Mouse (Mus musculus) kidney, embryonic 15.5 days (tissue): ENCODE measurements at regions not wholly inside any gene's neighbourhood (a gene's known extent, or its start where the extent isn't known, plus 50 kb on each side); places are given as distances from the start of the nearest gene placed in this dataset.

Experiments
- ATAC-seq: fragments of 200-750 bp; cut with Nextera tagmentation; replicated peaks from 2 replicates; pipeline ENCODE4 v1.8.0; 2017; ENCODE audit warnings: moderate TSS enrichment; ENCODE audit not compliant: low FRiP score
- H3K27ac ChIP-seq: fragments of 300-500 bp; sonication (generic); 2 replicates; pipeline ENCODE4 v1.5.1; 2015; ENCODE audit warnings: mild to moderate bottlenecking, inconsistent platforms
- H3K27me3 ChIP-seq: fragments of 300-500 bp; sonication (generic); 2 replicates; pipeline ENCODE4 v1.6.1; 2015; ENCODE audit warnings: inconsistent platforms
- H3K36me3 ChIP-seq: fragments of 300-500 bp; sonication (generic); 2 replicates; pipeline ENCODE4 v1.6.1; 2015; ENCODE audit warnings: inconsistent platforms
- H3K4me1 ChIP-seq: fragments of 300-500 bp; sonication (generic); 2 replicates; pipeline ENCODE4 v1.6.1; 2015; ENCODE audit warnings: inconsistent platforms
- H3K4me2 ChIP-seq: fragments of 300-500 bp; sonication (generic); 2 replicates; pipeline ENCODE4 v1.6.1; 2015; ENCODE audit warnings: moderate library complexity, mild to moderate bottlenecking, inconsistent platforms
- H3K4me3 ChIP-seq: fragments of 300-500 bp; sonication (generic); replicated peaks from 2 replicates; pipeline ENCODE4 v1.5.1; 2015; ENCODE audit warnings: mild to moderate bottlenecking, inconsistent platforms
- H3K9ac ChIP-seq: fragments of 300-500 bp; sonication (generic); 2 replicates; pipeline ENCODE4 v1.6.1; 2015; ENCODE audit warnings: mild to moderate bottlenecking, inconsistent platforms
- H3K9me3 ChIP-seq: fragments of 300-500 bp; sonication (generic); replicated peaks from 2 replicates; pipeline ENCODE4 v1.6.1; 2016; ENCODE audit warnings: inconsistent platforms
- WGBS: fragments of 180-500 bp; shearing (Covaris S2); methylation state at CpG from one replicate; pipeline ENCODE4 v1.1.7; 2015; ENCODE audit warnings: mixed read lengths; 5-methylcytosine and 5-hydroxymethylcytosine counted together

- Histone ChIP-seq H3K27me3 (no peaks in the 10 kb centered on the region), H3K36me3 (no peaks in the 10 kb centered on the region), H3K9me3 (no peaks in the 10 kb centered on the region), H3K4me3 (no peak overlapping the region), H3K27ac (no peak overlapping the region), H3K4me2 (no peak overlapping the region), H3K9ac (no peak overlapping the region), H3K4me1 (no peaks in the 10 kb centered on the region)
- no peak for ATAC-seq
- 94% methylated on average over 1 of the region's 1 CpGs for WGBS
These were observed 103.3 kb upstream of the Tbl1xr1 start for GRCm38 (mm10) chr3:21973153-21973552.

GRCm38 (mm10) chr3:21973681-21974080 lies 102.8 kb upstream of the Tbl1xr1 start:
- no peak overlapping the region for H3K4me3 ChIP-seq
- 87% methylated on average over 7 of the region's 7 CpGs for WGBS
- H3K36me3 ChIP-seq = no peaks in the 10 kb centered on the region
- no peaks in the 10 kb centered on the region for H3K9me3 ChIP-seq
- no peak for ATAC-seq
- H3K4me2 ChIP-seq = no peak overlapping the region
- no peak overlapping the region for H3K27ac ChIP-seq
- no peaks in the 10 kb centered on the region for H3K27me3 ChIP-seq
- H3K4me1 ChIP-seq = no peaks in the 10 kb centered on the region
- H3K9ac ChIP-seq = no peak overlapping the region

GRCm38 (mm10) chr3:21974766-21975165 lies 101.7 kb upstream of the Tbl1xr1 start:
- WGBS = 54% methylated on average over 2 of the region's 2 CpGs
- Histone ChIP-seq H3K27me3 (no peaks in the 10 kb centered on the region), H3K4me2 (no peak overlapping the region), H3K4me3 (no peak overlapping the region), H3K36me3 (no peaks in the 10 kb centered on the region), H3K9me3 (no peaks in the 10 kb centered on the region), H3K9ac (no peak overlapping the region), H3K4me1 (no peaks in the 10 kb centered on the region), H3K27ac (no peak overlapping the region)
- ATAC-seq = peak; percentile 33; the same call in 1 of the 2 replicates

GRCm38 (mm10) chr3:21977775-21978174 lies 98.7 kb upstream of the Tbl1xr1 start:
- no peak overlapping the region for H3K27ac ChIP-seq
- H3K4me3 ChIP-seq = no peak overlapping the region
- H3K9ac ChIP-seq = no peak overlapping the region
- H3K36me3 ChIP-seq = no peaks in the 10 kb centered on the region
- no peaks in the 10 kb centered on the region for H3K4me1 ChIP-seq
- no peak overlapping the region for H3K4me2 ChIP-seq
- 84% methylated on average over 1 of the region's 1 CpGs for WGBS
- no peaks in the 10 kb centered on the region for H3K9me3 ChIP-seq
- no peak for ATAC-seq
- no peaks in the 10 kb centered on the region for H3K27me3 ChIP-seq

GRCm38 (mm10) chr3:21982991-21983390 lies 93.5 kb upstream of the Tbl1xr1 start:
- ATAC-seq = no peak
- H3K9ac ChIP-seq = no peak overlapping the region
- H3K27ac ChIP-seq = no peak overlapping the region
- no peaks in the 10 kb centered on the region for H3K9me3 ChIP-seq
- no peaks in the 10 kb centered on the region for H3K36me3 ChIP-seq
- 87% methylated on average over 8 of the region's 8 CpGs for WGBS
- no peak overlapping the region for H3K4me2 ChIP-seq
- no peaks in the 10 kb centered on the region for H3K27me3 ChIP-seq
- H3K4me1 ChIP-seq = peaks cover 9% of the 10 kb centered on the region; the same call in 1 of the 2 replicates
- no peak overlapping the region for H3K4me3 ChIP-seq

- 44% methylated on average over 2 of the region's 2 CpGs for WGBS
- no peaks in the 10 kb centered on the region for H3K36me3 ChIP-seq
- no peak for ATAC-seq
These were observed 92.3 kb upstream of the Tbl1xr1 start for GRCm38 (mm10) chr3:21983993-21984725.

GRCm38 (mm10) chr3:21984807-21985206 lies 91.6 kb upstream of the Tbl1xr1 start:
- H3K9me3 ChIP-seq = no peaks in the 10 kb centered on the region
- no peak overlapping the region for H3K4me3 ChIP-seq
- ATAC-seq = no peak
- H3K4me2 ChIP-seq = no peak overlapping the region
- 0 out of 2 replicates have a peak overlapping the region, but pooled peaks have one; percentile 4 for H3K27ac ChIP-seq
- peaks cover 9% of the 10 kb centered on the region; the same call in 1 of the 2 replicates for H3K4me1 ChIP-seq
- no peaks in the 10 kb centered on the region for H3K27me3 ChIP-seq
- H3K36me3 ChIP-seq = no peaks in the 10 kb centered on the region
- 51% methylated on average over 2 of the region's 2 CpGs for WGBS
- no peak overlapping the region for H3K9ac ChIP-seq

More at GRCm38 (mm10) chr3:21983993-21984725, 92.3 kb upstream of the Tbl1xr1 start:
- Histone ChIP-seq H3K9me3 (no peaks in the 10 kb centered on the region), H3K27me3 (no peaks in the 10 kb centered on the region), H3K27ac (0 out of 2 replicates have a peak overlapping the region, but pooled peaks have one; percentile 4), H3K4me1 (peaks cover 9% of the 10 kb centered on the region; the same call in 1 of the 2 replicates), H3K4me2 (no peak overlapping the region), H3K4me3 (no peak overlapping the region), H3K9ac (no peak overlapping the region)

GRCm38 (mm10) chr3:21986164-21986892 lies 90.1 kb upstream of the Tbl1xr1 start:
- Histone ChIP-seq H3K9me3 (no peaks in the 10 kb centered on the region), H3K4me2 (no peak overlapping the region), H3K4me1 (peaks cover 19% of the 10 kb centered on the region; the same call in 1 of the 2 replicates), H3K36me3 (no peaks in the 10 kb centered on the region), H3K4me3 (no peak overlapping the region), H3K27me3 (no peaks in the 10 kb centered on the region), H3K9ac (no peak overlapping the region), H3K27ac (peak overlapping the region; percentile 52)
- peak; percentile 91 for ATAC-seq
- 46% methylated on average over 5 of the region's 5 CpGs for WGBS

GRCm38 (mm10) chr3:21986893-21987250 lies 89.6 kb upstream of the Tbl1xr1 start:
- Histone ChIP-seq H3K9me3 (no peaks in the 10 kb centered on the region), H3K27me3 (no peaks in the 10 kb centered on the region), H3K36me3 (no peaks in the 10 kb centered on the region), H3K4me2 (no peak overlapping the region), H3K9ac (no peak overlapping the region), H3K4me3 (no peak overlapping the region), H3K4me1 (peaks cover 23% of the 10 kb centered on the region; the same call in 1 of the 2 replicates), H3K27ac (peak overlapping the region; percentile 33; the same call in 1 of the 2 replicates)
- 89% methylated on average over 2 of the region's 2 CpGs for WGBS
- 0 out of 2 replicates have a peak, but pooled peaks have one; percentile 10 for ATAC-seq

- H3K27me3 ChIP-seq = no peaks in the 10 kb centered on the region
- 83% methylated on average over 5 of the region's 5 CpGs for WGBS
- no peak overlapping the region for H3K4me2 ChIP-seq
- no peak overlapping the region for H3K9ac ChIP-seq
- H3K4me1 ChIP-seq = peaks cover 23% of the 10 kb centered on the region; the same call in 1 of the 2 replicates
- H3K4me3 ChIP-seq = no peak overlapping the region
- H3K27ac ChIP-seq = no peak overlapping the region
- no peaks in the 10 kb centered on the region for H3K36me3 ChIP-seq
- ATAC-seq = no peak
- H3K9me3 ChIP-seq = no peaks in the 10 kb centered on the region
These were observed 88.9 kb upstream of the Tbl1xr1 start for GRCm38 (mm10) chr3:21987455-21988009.

- WGBS = 74% methylated on average over 8 of the region's 8 CpGs
- H3K4me3 ChIP-seq = no peak overlapping the region
- H3K9ac ChIP-seq = no peak overlapping the region
- no peaks in the 10 kb centered on the region for H3K27me3 ChIP-seq
- H3K36me3 ChIP-seq = no peaks in the 10 kb centered on the region
- no peak overlapping the region for H3K4me2 ChIP-seq
- peaks cover 23% of the 10 kb centered on the region; the same call in 1 of the 2 replicates for H3K4me1 ChIP-seq
- H3K9me3 ChIP-seq = no peaks in the 10 kb centered on the region
- ATAC-seq = no peak
- H3K27ac ChIP-seq = no peak overlapping the region
These were observed 88.4 kb upstream of the Tbl1xr1 start for GRCm38 (mm10) chr3:21988010-21988531.

GRCm38 (mm10) chr3:21990526-21990925 lies 85.9 kb upstream of the Tbl1xr1 start:
- Histone ChIP-seq H3K9ac (no peak overlapping the region), H3K4me3 (no peak overlapping the region), H3K4me2 (no peak overlapping the region), H3K9me3 (no peaks in the 10 kb centered on the region), H3K4me1 (peaks cover 18% of the 10 kb centered on the region; the same call in 1 of the 2 replicates), H3K27ac (no peak overlapping the region), H3K36me3 (no peaks in the 10 kb centered on the region), H3K27me3 (no peaks in the 10 kb centered on the region)
- ATAC-seq = no peak
- WGBS = 68% methylated on average over 4 of the region's 4 CpGs
